Mouse (Mus musculus) ES-E14 (cell line): Measurements from ENCODE around the gene Kdf1. TPM values are rescaled to one million over a fixed set of nuclear protein-coding genes. Genes with fewer than 3 reads are reported as not detected.

Experiments used
- DNase-seq: peaks from one replicate; pipeline ENCODE4 v3.0.0-alpha.2; 2013; ENCODE audit warnings: low read depth, low spot score
- H3K27ac ChIP-seq: 2 replicates; pipeline ENCODE4 v1.5.1; 2012; ENCODE audit warnings: low read depth, mild to moderate bottlenecking, low read length, moderate library complexity, mixed read lengths; ENCODE audit not compliant: poor library complexity, insufficient read depth, severe bottlenecking
- H3K36me3 ChIP-seq: 2 replicates; pipeline ENCODE4 v1.6.1; 2012; ENCODE audit warnings: mild to moderate bottlenecking, low read length, moderate library complexity, mixed read lengths; ENCODE audit not compliant: control insufficient read depth, poor library complexity, insufficient read depth, severe bottlenecking
- H3K4me1 ChIP-seq, 2 experiments: fragments of 150-350 bp in 1 of 2; sonication (generic) in 1 of 2; 2 replicates each; pipeline ENCODE4 v1.6.1; 2012; ENCODE audit warnings: low read length in 2 of 2, mild to moderate bottlenecking in 1 of 2, mixed read lengths in 1 of 2; ENCODE audit not compliant: control insufficient read depth in 2 of 2, insufficient read depth in 2 of 2, poor library complexity in 1 of 2
- H3K4me3 ChIP-seq, 2 experiments: fragments of 150-350 bp in 1 of 2; sonication (generic) in 1 of 2; 2 replicates each; pipeline ENCODE4 v1.5.1; 2012; ENCODE audit warnings: low read length in 2 of 2, low read depth in 1 of 2, mild to moderate bottlenecking in 1 of 2, mixed read lengths in 1 of 2; ENCODE audit not compliant: insufficient read depth in 1 of 2, poor library complexity in 1 of 2, severe bottlenecking in 1 of 2
- H3K9ac ChIP-seq: 2 replicates; pipeline ENCODE4 v1.6.1; 2012; ENCODE audit warnings: low read depth, mild to moderate bottlenecking, low read length, mixed read lengths; ENCODE audit not compliant: poor library complexity, insufficient read depth, severe bottlenecking
- H3K9me3 ChIP-seq: fragments of 150-350 bp; sonication (generic); 2 replicates; pipeline ENCODE4 v1.6.1; 2012; ENCODE audit warnings: low read depth, mild to moderate bottlenecking, low read length; ENCODE audit not compliant: control insufficient read depth, insufficient read depth
- CHD2 ChIP-seq: IDR thresholded peaks from 2 replicates; pipeline ENCODE4 v1.6.1; 2014; ENCODE audit warnings: mild to moderate bottlenecking, low read depth, low read length, inconsistent platforms
- HCFC1 ChIP-seq: IDR thresholded peaks from 2 replicates; pipeline ENCODE4 v1.6.1; 2012; ENCODE audit warnings: low read length, inconsistent platforms, borderline replicate concordance; ENCODE audit not compliant: insufficient read depth
- MAFK ChIP-seq: IDR thresholded peaks from 2 replicates; pipeline ENCODE4 v1.6.1; 2014; ENCODE audit warnings: mild to moderate bottlenecking, low read depth, low read length, inconsistent platforms; ENCODE audit not compliant: insufficient read depth
- ZC3H11A ChIP-seq: IDR thresholded peaks from 2 replicates; pipeline ENCODE4 v1.6.1; 2012; ENCODE audit warnings: low read depth, mild to moderate bottlenecking, inconsistent platforms, low read length, borderline replicate concordance
- ZNF384 ChIP-seq: IDR thresholded peaks from 2 replicates; pipeline ENCODE4 v1.6.1; 2012; ENCODE audit warnings: low read depth, low read length, inconsistent platforms
- in situ Hi-C, 2 experiments: fragments of 600-800 bp; cut with MboI; formaldehyde crosslinking; loops; one replicate each; pipeline ENCODE4 v1.15.1; 2025; ENCODE audit warnings: low sequenced_read_pairs in 2 of 2, inconsistent platforms in 1 of 2; ENCODE audit not compliant: unreplicated experiment in 2 of 2
- total RNA-seq: library from RNA; depleted of rRNA; stranded (reverse); fragments of 300-350 nt; gene quantifications from 2 replicates; pipeline ENCODE4 v1.2.3, GENCODE M21; 2012

Kdf1 gene
- total RNA-seq, 1 experiment = 3.4 TPM

GRCm38 (mm10) chr4:133519369-133519665 lies 554 bp downstream of the Kdf1 start:
- Histone ChIP-seq H3K36me3 (no peaks in the 10 kb centered on the region), H3K9me3 (no peaks in the 10 kb centered on the region), H3K27ac (peak overlapping the region; percentile 13; the same call in 1 of the 2 replicates), H3K4me3 (peak overlapping the region; percentile 74 to 98), H3K4me1 (0 out of 4 replicates have a peak, but pooled peaks cover 0 to 2% of the 10 kb centered on the region in 2 experiments), H3K9ac (peak overlapping the region; percentile 87)
- in situ Hi-C loops = no loop called here
- DNase-seq = no peak
- TF ChIP-seq ZNF384 (no peak), ZC3H11A (no peak), HCFC1 (no peak), MAFK (no peak), CHD2 (no peak)

- TF ChIP-seq CHD2 (no peak), HCFC1 (no peak), ZNF384 (no peak), MAFK (no peak), ZC3H11A (no peak)
- Histone ChIP-seq H3K9ac (no peak overlapping the region), H3K9me3 (no peaks in the 10 kb centered on the region), H3K4me1 (0 out of 4 replicates have a peak, but pooled peaks cover 0 to 2% of the 10 kb centered on the region in 2 experiments), H3K4me3 (no peak overlapping the region), H3K36me3 (no peaks in the 10 kb centered on the region), H3K27ac (no peak overlapping the region)
- in situ Hi-C loops = no loop called here
- no peak for DNase-seq
These were observed 2.7 kb downstream of the Kdf1 start for GRCm38 (mm10) chr4:133521502-133521901.

DNA sequence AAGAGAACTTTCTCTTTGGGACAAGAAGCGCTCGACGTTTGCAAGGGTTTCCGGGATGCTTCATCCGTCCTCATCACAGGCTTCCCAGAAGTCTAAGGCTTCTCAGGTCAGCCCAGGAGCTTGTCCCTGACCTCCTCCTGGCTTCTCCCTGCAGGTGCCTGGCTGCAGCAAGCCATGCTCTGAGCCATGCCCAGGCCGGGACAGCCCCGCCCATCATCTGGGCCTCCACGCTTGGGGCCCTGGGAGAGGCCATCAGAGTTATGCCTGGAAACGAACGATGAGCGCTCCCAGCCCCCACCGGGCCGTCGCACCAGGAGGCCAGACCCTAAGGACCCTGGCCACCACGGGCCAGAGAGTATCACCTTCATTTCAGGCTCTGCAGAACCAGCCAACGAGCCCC lies 9.0 kb downstream of the Kdf1 start:
- DNase-seq = no peak
- H3K9me3 ChIP-seq = no peaks in the 10 kb centered on the region
- TF ChIP-seq CHD2 (no peak), ZC3H11A (no peak), HCFC1 (no peak), ZNF384 (no peak), MAFK (no peak)
- H3K36me3 ChIP-seq = peaks cover 12% of the 10 kb centered on the region; the same call in 1 of the 2 replicates
- H3K27ac ChIP-seq = no peak overlapping the region
- H3K4me3 ChIP-seq = no peak overlapping the region
- no peak overlapping the region for H3K9ac ChIP-seq
- in situ Hi-C loops = no loop called here
- H3K4me1 ChIP-seq = peaks cover 3 to 7% of the 10 kb centered on the region in 2 experiments; a peak in 2 of 4 replicates

DNA sequence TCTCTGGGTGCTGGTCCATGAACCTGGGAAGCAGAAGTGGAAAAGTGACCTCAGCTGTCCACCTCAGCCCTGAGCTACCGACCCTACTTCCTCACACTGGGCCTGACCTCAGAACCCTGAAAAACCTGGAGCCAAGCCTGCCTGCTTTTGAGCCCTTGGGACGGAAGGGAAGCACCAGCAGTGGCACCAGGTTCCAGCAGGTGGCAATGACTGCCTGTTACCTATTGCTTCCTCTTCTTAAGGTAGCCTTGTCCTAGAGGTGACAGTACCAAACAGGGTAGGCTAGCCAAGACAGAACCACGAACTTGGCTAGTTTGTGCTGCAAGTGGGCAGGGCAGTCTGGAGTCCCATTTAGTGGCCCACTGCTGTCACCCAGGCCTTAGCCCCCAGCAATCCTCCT lies 14.0 kb downstream of the Kdf1 start:
- Histone ChIP-seq H3K27ac (no peak overlapping the region), H3K9me3 (no peaks in the 10 kb centered on the region), H3K4me1 (peaks cover 3 to 15% of the 10 kb centered on the region in 2 experiments; a peak in 2 of 4 replicates), H3K36me3 (peaks cover 56% of the 10 kb centered on the region), H3K9ac (no peak overlapping the region), H3K4me3 (no peak overlapping the region)
- no peak for TF ChIP-seq HCFC1
- TF ChIP-seq MAFK = no peak
- no peak for TF ChIP-seq ZC3H11A
- no peak for TF ChIP-seq ZNF384
- TF ChIP-seq CHD2 = no peak
- no peak for DNase-seq
- in situ Hi-C loops = no loop called here

GRCm38 (mm10) chr4:133536081-133536480 lies 17.3 kb downstream of the Kdf1 start:
- in situ Hi-C loops = no loop called here
- DNase-seq = no peak
- TF ChIP-seq ZNF384 = no peak
- no peak for TF ChIP-seq HCFC1
- TF ChIP-seq CHD2 = no peak
- no peak for TF ChIP-seq MAFK
- no peak for TF ChIP-seq ZC3H11A
- no peak overlapping the region for H3K4me3 ChIP-seq
- H3K36me3 ChIP-seq = peaks cover 69% of the 10 kb centered on the region
- peaks cover 0 to 8% of the 10 kb centered on the region in 2 experiments; a peak in 1 of 4 replicates for H3K4me1 ChIP-seq
- no peaks in the 10 kb centered on the region for H3K9me3 ChIP-seq
- H3K27ac ChIP-seq = no peak overlapping the region
- H3K9ac ChIP-seq = no peak overlapping the region
